Mouse (Mus musculus): ENCODE results near the gene Sgpp2.

Gene Sgpp2

GRCm38 (mm10) chr1:78443056-78443455, 132.9 kb downstream of the Sgpp2 start:
- in situ Hi-C loops (cut with MboI; ENCODE audit: unreplicated experiment in 2 of 2), result no loop called here

DNA sequence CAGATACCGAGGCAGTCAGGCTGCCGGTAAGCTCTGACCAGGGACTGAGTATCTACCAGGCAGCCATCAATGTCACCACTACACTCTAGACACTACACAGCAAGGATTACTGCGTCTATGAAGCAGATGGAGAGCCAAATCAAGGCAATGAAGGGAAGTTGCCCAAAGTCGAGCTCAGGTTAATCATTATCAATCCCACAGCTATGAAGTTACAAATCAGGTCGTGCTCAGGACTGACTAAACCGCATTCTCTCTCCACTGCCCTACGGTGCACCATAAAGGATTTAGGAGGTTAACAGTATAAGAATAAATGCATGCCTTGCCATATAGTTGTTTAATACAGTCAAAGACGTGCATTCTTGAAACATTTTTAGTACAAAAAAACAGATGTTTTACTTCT, 136.1 kb downstream of the Sgpp2 start:
- in situ Hi-C loops (cut with MboI; ENCODE audit: unreplicated experiment in 2 of 2), result no loop called here

- in situ Hi-C loops (cut with MboI; ENCODE audit: unreplicated experiment in 2 of 2), result no loop called here
Observed at GRCm38 (mm10) chr1:78446742-78447141, 136.6 kb downstream of the Sgpp2 start.

GRCm38 (mm10) chr1:78448091-78448490, 137.9 kb downstream of the Sgpp2 start:
- in situ Hi-C loops (cut with MboI; ENCODE audit: unreplicated experiment in 2 of 2), result no loop called here

- in situ Hi-C loops (cut with MboI; ENCODE audit: unreplicated experiment in 2 of 2), result loop anchor here in 1 of 2 experiments (5.0 kb wide), 1 partner anchor 474 kb away; no protein-coding TSS in a partner anchor
Observed at GRCm38 (mm10) chr1:78451070-78451854, 141.1 kb downstream of the Sgpp2 start.

GRCm38 (mm10) chr1:78452544-78452943, 142.4 kb downstream of the Sgpp2 start:
- in situ Hi-C loops (cut with MboI; ENCODE audit: unreplicated experiment in 2 of 2), result loop anchor here in 1 of 2 experiments (5.0 kb wide), 1 partner anchor 475 kb away; no protein-coding TSS in a partner anchor

- in situ Hi-C loops (cut with MboI; ENCODE audit: unreplicated experiment in 2 of 2), result loop anchor here in 1 of 2 experiments (5.0 kb wide), 1 partner anchor 477 kb away; no protein-coding TSS in a partner anchor
Observed at GRCm38 (mm10) chr1:78453886-78454285, 143.7 kb downstream of the Sgpp2 start.

DNA sequence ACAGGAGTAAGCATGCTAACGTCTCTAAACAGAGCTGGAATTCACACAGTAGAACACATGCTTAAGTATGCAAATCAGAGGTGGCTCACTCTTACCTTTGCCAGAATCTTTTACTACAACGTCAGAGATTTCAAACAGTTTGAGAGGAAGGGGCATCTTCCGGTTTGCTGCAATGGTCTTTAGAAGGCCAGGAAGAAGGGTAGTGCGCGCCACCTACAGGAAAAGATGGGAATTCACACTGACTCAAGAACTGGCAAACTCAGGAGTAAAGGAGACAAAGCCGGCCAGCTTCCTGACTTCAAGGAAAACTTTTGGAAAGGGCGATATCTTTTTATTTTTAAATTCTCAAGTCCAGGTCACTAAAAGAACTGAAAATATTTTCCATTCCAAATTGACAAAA, 144.5 kb downstream of the Sgpp2 start:
- in situ Hi-C loops (cut with MboI; ENCODE audit: unreplicated experiment in 2 of 2), result loop anchor here (5.0 kb wide), 2 partner anchors 472 to 477 kb away; no protein-coding TSS in a partner anchor
